In genomic region chr15:102544801-102545200, GRCm38 (mm10) we compare ENCODE assay signal across 22 mouse cellular contexts. TPM values are rescaled to one million over a fixed set of nuclear protein-coding genes. Genes with fewer than 3 reads are reported as not detected.
DNase-seq lines count a peak whose midpoint lies in the region; TF ChIP-seq lines count a peak whose summit lies in the region.
"Had no signal": no experiment of that assay in that cellular context is flagged by ENCODE, and none has a peak within 500 bp of the region (broad histone marks: within the 10 kb centered on the region; RNA-seq: fewer than 3 reads in every experiment).

No protein-coding gene starts in this region.

- DNase-seq in layer of hippocampus, adult 11-12 months (ENCODE audit: low spot score) = peak; percentile 47
- no peak for DNase-seq in layer of hippocampus, postnatal 25 days (ENCODE audit: extremely low spot score in 1 of 2, low spot score in 1 of 2)
- DNase-seq in brain, embryonic 14.5 days (ENCODE audit: low read depth) = peak; percentile 66
- peak; percentile 97 for DNase-seq in cerebellum, adult 11-12 months
- DNase-seq in cerebellum, postnatal 14 days = peak; percentile 76 to 91
- no peak for DNase-seq in thymus, postnatal 25 days
- DNase-seq in urinary bladder, postnatal 36 days (ENCODE audit: low spot score in 2 of 2) = no peak
- DNase-seq: adrenal gland, postnatal 14 days; gastrocnemius, postnatal 14 days; kidney, adult 2 months; kidney, postnatal 10 days; liver, embryonic 13.5 days; lung, embryonic 14.5 days; lung, postnatal 36 days; retina, postnatal 1 day; right cerebral cortex, postnatal 4 days had no signal

- TF ChIP-seq POLR2A in brain, embryonic 14.5 days (IDR thresholded peaks at IDR 0.05; ENCODE audit: borderline replicate concordance, extremely low read depth, insufficient read depth, insufficient read length, poor library complexity, severe bottlenecking) = no peak

- no peak for TF ChIP-seq CTCF in brain, embryonic 14.5 days (IDR thresholded peaks at IDR 0.05; ENCODE audit: borderline replicate concordance, extremely low read depth, insufficient read depth, insufficient read length)

RNA-seq across cellular contexts. Expression of gene Npff, which starts 20.1 kb away (rescaled TPM):
- total RNA-seq in layer of hippocampus, postnatal 25 days (2021) = 1 to 10 TPM; 2.1 to 3.0 TPM
- polyA plus RNA-seq in brain, embryonic 14.5 days (2012; rRNA removed) = 7.1 and 7.5 TPM in 2 replicates
- total RNA-seq: monocyte, adult 5-6 weeks had no signal

RNA-seq across cellular contexts. Expression of gene Tarbp2, which starts 26.8 kb away (rescaled TPM):
- 10 to 100 TPM; 32.8 to 40.4 TPM for total RNA-seq in layer of hippocampus, postnatal 25 days (2021)
- 126 and 186 TPM in 2 replicates for polyA plus RNA-seq in brain, embryonic 14.5 days (2012; rRNA removed)

RNA-seq across cellular contexts. Expression of gene Map3k12, which starts 27.9 kb away (rescaled TPM):
- total RNA-seq in layer of hippocampus, postnatal 25 days (2021) = 100 to 1,000 TPM in 1 of 2 experiments, 10 to 100 TPM in 1; 94.0 to 102 TPM
- polyA plus RNA-seq in brain, embryonic 14.5 days (2012; rRNA removed) = 72.4 and 79.2 TPM in 2 replicates

RNA-seq across cellular contexts. Expression of gene Gm10337, which starts 41.3 kb away (rescaled TPM):
- not detected for total RNA-seq in layer of hippocampus, postnatal 25 days (2021)
- not detected in 2 replicates for polyA plus RNA-seq in brain, embryonic 14.5 days (2012; rRNA removed)
- total RNA-seq: adrenal gland, postnatal 14 days; gastrocnemius, postnatal 14 days; heart, adult 8-10 months; hematopoietic stem cell, adult 5-6 weeks; layer of hippocampus, postnatal 10 days; megakaryocyte-erythroid progenitor cell, adult 5-6 weeks; monocyte, adult 5-6 weeks had no signal
- polyA plus RNA-seq: kidney, adult 2 months; liver, embryonic 13.5 days; lung, embryonic 14.5 days; stomach, embryonic 16.5 days had no signal

Comparison
In these comparisons a context has a peak if more than half of its experiments do, and no peak if none do; other contexts are left out.
1. DNase-seq: peak in layer of hippocampus, adult 11-12 months (single experiment), brain, embryonic 14.5 days (single experiment), cerebellum, adult 11-12 months (single experiment) and cerebellum, postnatal 14 days (2 of 2); none in layer of hippocampus, postnatal 25 days (0 of 2), thymus, postnatal 25 days (single experiment) and urinary bladder, postnatal 36 days (0 of 2).